Mouse (Mus musculus) CD4-positive, CD25-positive, alpha-beta regulatory T cell, adult 4 months (primary cell): ENCODE data around the gene Fam90a1a. TPM values are rescaled to one million over a fixed set of nuclear protein-coding genes. Genes with fewer than 3 reads are reported as not detected.

Experiments
- polyA plus RNA-seq, 2 experiments: library from polyadenylated mRNA; unstranded; fragments of 100-300 nt; shearing (Covaris generic); gene quantifications; one replicate each; pipeline ENCODE4 v1.2.1; 2017

Gene Fam90a1a
- polyA plus RNA-seq, 2 experiments from 2014 or later = not detected

Other genes with a start within 250 kb of the Fam90a1a start
- gene Defa24, start 224.2 kb upstream of the Fam90a1a start, polyA plus RNA-seq = not detected
- gene Defb50, start 135.2 kb upstream of the Fam90a1a start, polyA plus RNA-seq = not detected
- gene Defb2, start 118.8 kb upstream of the Fam90a1a start, polyA plus RNA-seq = not detected
- gene Defb10, start 99.8 kb upstream of the Fam90a1a start, polyA plus RNA-seq = not detected
- gene Defb9, start 73.3 kb upstream of the Fam90a1a start, polyA plus RNA-seq = not detected
- gene Defb11, start 52.3 kb upstream of the Fam90a1a start, polyA plus RNA-seq = not detected
- not detected for gene Defb15, start 26.0 kb upstream of the Fam90a1a start, polyA plus RNA-seq
- gene Defb35, start 20.4 kb upstream of the Fam90a1a start, polyA plus RNA-seq = not detected
- gene Defb13, start 12.0 kb upstream of the Fam90a1a start, polyA plus RNA-seq = not detected
- not detected for gene Ccdc70, start 11.1 kb downstream of the Fam90a1a start, polyA plus RNA-seq
- gene Atp7b, start 101.6 kb downstream of the Fam90a1a start, polyA plus RNA-seq = under 1 TPM; 0.09 to 0.36 TPM
- gene Alg11, start 102.0 kb downstream of the Fam90a1a start, polyA plus RNA-seq = 10 to 100 TPM; 26.9 to 27.5 TPM
- gene Nek5, start 166.3 kb downstream of the Fam90a1a start, polyA plus RNA-seq = not detected
- 1 to 10 TPM; 4.9 to 7.2 TPM for gene Nek3, start 207.7 kb downstream of the Fam90a1a start, polyA plus RNA-seq
- gene Ckap2, start 227.1 kb downstream of the Fam90a1a start, polyA plus RNA-seq = 1 to 10 TPM; 2.5 to 5.8 TPM
- 10 to 100 TPM; 29.4 to 34.6 TPM for gene Vps36, start 234.1 kb downstream of the Fam90a1a start, polyA plus RNA-seq